Mouse (Mus musculus) olfactory bulb, adult 2 months (tissue): ENCODE results near the gene Rab44.

Source experiments
- CTCF ChIP-seq: fragments of 200-500 bp; IDR thresholded peaks from 2 replicates; pipeline ENCODE4 v1.5.1; 2012; ENCODE audit warnings: low read depth, mild to moderate bottlenecking, low read length, moderate library complexity; ENCODE audit not compliant: insufficient read depth
- POLR2A ChIP-seq: fragments of 200-500 bp; IDR thresholded peaks from 2 replicates; pipeline ENCODE4 v1.6.1; 2012; ENCODE audit warnings: mild to moderate bottlenecking, low read depth, low read length, moderate library complexity; ENCODE audit not compliant: insufficient read depth

- peak; percentile 63 for TF ChIP-seq CTCF
- TF ChIP-seq POLR2A, result no peak
Observed at GRCm38 (mm10) chr17:29176391-29177267, 62.7 kb downstream of the Rab44 start.
